Mouse (Mus musculus) lung, postnatal 10 days (tissue): ENCODE results near the gene Best3.
"Not testable (repeated sequence)": the region's sequence is repeated elsewhere in the genome, so short reads cannot be mapped to it uniquely, and the experiment has no call there.

ENCODE experiments used
- DNase-seq: peaks from one replicate; pipeline ENCODE4 v3.0.0; 2021

Best3 gene

GRCm38 (mm10) chr10:116980273-116980672 is 5.8 kb upstream of the Best3 start:
- no peak for DNase-seq

- DNase-seq: peak; percentile 57
Measured at GRCm38 (mm10) chr10:116980888-116981287, 5.2 kb upstream of the Best3 start.

- DNase-seq: no peak
Measured at GRCm38 (mm10) chr10:116982526-116982925, 3.6 kb upstream of the Best3 start.

- no peak for DNase-seq
Measured at GRCm38 (mm10) chr10:116984836-116985235, 1.3 kb upstream of the Best3 start.

GRCm38 (mm10) chr10:116993971-116994370 is 7.9 kb downstream of the Best3 start:
- peak; percentile 62 for DNase-seq

- DNase-seq: no peak
Measured at GRCm38 (mm10) chr10:116995162-116995561, 9.0 kb downstream of the Best3 start.

- DNase-seq: no peak
Measured at GRCm38 (mm10) chr10:116995584-116996235, 9.6 kb downstream of the Best3 start.

GRCm38 (mm10) chr10:116996236-116996600 is 10.1 kb downstream of the Best3 start:
- peak; percentile 65 for DNase-seq

- no peak for DNase-seq
Measured at GRCm38 (mm10) chr10:116998716-116999455, 12.8 kb downstream of the Best3 start.

GRCm38 (mm10) chr10:117000975-117001374 is 14.9 kb downstream of the Best3 start:
- peak; percentile 18 for DNase-seq

GRCm38 (mm10) chr10:117004695-117005094 is 18.6 kb downstream of the Best3 start:
- no peak for DNase-seq

GRCm38 (mm10) chr10:117005707-117006464 is 19.8 kb downstream of the Best3 start:
- DNase-seq: no peak

GRCm38 (mm10) chr10:117009691-117010090 is 23.6 kb downstream of the Best3 start:
- DNase-seq: no peak

- DNase-seq: no peak
Measured at GRCm38 (mm10) chr10:117011047-117011446, 24.9 kb downstream of the Best3 start.

GRCm38 (mm10) chr10:117013689-117014390 is 27.7 kb downstream of the Best3 start:
- DNase-seq: peak; percentile 24

GRCm38 (mm10) chr10:117014565-117014964 is 28.5 kb downstream of the Best3 start:
- DNase-seq: no peak

GRCm38 (mm10) chr10:117018281-117018840 is 32.2 kb downstream of the Best3 start:
- DNase-seq: no peak

GRCm38 (mm10) chr10:117021020-117021754 is 35.1 kb downstream of the Best3 start:
- no peak for DNase-seq

GRCm38 (mm10) chr10:117023693-117024092 is 37.6 kb downstream of the Best3 start:
- DNase-seq: no peak

GRCm38 (mm10) chr10:117025776-117026175 is 39.7 kb downstream of the Best3 start:
- DNase-seq: not testable (repeated sequence)

GRCm38 (mm10) chr10:117026176-117026575 is 40.1 kb downstream of the Best3 start:
- DNase-seq: no peak

- DNase-seq: no peak
Measured at GRCm38 (mm10) chr10:117031160-117031559, 45.0 kb downstream of the Best3 start.
